Mouse (Mus musculus) right cerebral cortex, postnatal 4 days (tissue): ENCODE measurements at regions not wholly inside any gene's neighbourhood (a gene's known extent, or its start where the extent isn't known, plus 50 kb on each side); places are given as distances from the start of the nearest gene placed in this dataset.

Source experiments
- DNase-seq: peaks from one replicate; pipeline ENCODE4 v3.0.0-alpha.2; 2022

DNA sequence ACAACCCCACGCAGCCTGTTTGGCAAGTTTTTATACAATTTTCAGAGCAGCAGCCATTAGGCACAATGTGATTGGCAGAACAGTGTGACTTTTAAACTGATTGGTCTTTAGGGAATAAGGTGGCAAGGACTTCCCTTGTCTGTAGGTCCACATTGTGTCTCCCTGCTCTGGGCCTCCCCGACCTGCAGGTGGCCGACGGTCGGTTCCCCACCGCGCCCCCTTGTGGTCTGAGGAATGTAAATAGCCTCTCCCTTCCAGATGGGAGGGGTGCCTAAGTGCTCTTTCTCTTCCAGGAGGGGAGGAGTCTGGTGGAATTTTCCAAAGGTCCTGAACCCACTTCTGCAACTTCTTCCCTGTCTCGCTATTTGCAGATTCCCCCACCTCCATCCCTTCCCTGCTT is 52.5 kb upstream of the Prr5 start:
- DNase-seq = peak; percentile 79

DNA sequence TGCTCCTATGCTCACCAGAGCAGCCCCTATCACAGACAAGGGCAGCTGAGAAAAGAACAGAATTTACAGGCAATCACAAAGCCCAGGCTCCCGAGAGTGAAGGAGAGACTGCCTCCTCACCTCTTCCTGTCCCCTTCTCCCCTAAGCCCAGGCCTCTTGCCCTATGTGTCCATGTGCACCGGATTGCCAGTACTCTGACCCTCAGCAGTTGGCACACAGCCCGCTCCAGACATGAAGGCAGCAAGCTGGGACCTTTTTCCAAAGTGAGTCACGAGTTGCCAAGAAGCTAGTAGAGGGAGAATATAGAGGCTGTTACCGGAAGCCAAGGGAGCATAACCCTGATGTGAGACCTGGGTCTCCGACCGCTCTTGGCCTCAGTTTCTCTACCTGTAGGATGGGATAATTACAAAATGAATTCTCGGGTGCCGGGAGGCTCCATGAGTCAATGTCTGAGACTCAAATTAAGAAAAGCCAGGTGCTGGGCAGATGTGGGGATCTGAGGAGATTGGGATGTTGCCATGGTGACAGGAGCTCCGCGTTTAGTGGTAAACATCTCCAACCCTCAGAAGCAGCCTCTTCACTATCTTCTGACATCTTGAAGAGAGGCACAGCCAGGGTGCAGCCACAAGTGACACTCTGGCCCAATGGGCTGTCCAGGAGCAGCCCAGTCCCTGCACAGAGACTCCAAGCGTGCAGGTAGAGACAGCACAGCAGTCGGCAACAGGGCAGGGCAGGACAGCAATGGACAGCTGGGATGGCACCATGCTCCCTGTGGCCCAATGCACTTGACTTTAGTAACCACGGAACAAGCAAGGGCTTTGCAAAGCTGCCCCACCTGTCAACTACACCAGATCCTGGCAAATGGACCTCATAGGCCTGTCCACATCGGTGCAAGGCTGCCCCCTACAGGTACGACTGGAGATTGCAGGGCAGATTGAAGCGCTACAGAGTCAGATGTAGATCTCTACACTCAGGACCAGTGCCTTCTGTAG is 55.6 kb upstream of the Prr5 start:
- DNase-seq = peak; percentile 97

DNA sequence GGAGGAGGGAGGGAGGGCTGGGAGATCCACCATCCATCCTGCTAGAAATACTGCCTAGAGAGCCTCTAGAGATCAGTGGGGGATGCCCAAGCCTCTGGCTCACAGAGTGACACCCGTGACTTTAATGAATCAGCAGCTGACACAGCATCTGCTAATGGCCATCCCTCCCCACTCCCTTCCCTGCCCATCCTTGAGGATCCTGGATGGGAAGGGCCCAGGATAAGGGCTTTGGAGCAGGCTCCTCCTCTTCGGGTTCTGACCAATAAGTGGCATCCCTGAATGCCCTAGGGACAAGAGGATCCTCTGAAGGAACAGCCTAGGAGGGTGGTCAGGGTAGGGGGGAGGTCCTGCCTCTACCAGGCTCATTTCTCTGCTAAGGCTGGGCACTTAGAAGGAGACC is 55.3 kb upstream of the Rtl6 start:
- DNase-seq = no peak

DNA sequence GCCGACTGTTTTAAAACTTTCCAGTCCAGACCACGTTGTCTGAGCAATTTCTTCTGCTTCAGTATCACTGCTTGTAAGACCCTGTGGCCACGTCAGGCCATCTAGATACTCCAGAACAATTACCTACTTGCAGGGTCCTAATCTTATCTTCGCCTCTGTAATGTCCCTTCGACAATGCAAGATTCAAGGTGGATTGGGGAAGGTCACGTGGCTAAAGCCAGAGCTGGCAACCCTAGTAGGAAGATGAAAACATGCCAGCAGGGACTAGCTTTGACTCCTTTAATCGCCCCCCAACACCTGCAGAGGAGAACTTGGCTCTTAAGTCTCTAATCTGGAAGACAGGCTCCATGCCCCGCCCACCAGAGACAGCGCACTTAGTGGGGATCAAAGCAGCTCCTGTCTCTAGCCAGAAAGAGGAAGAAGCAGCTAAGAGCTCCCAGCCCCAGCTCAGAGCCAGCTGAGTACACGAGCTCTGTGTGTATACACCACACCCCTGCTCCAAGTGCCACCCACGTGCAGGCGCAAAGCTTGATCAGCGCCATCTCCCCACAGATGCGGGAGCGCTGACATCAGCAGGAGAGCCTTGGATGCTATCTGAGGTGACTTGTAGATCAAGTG is 52.3 kb upstream of the Rtl6 start:
- DNase-seq = no peak

DNA sequence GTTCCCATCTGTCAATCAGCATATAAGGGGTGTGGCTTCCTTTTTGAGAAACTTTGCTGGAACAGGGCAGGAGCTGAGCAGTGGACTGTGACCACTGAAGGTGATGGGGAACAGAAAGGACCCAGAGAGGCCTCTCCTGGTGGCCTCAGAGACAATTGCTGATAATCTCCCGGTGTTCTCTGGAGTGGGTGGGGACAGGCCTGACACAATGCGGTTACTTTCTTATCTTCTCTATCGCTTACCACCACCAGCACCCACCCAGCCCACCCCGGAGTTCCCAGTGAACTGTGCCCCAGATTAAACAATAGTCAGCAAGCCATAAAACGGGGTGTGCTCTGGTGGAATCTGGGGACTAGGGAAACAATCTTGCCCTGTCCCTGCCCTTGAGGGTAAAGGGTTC is 51.4 kb upstream of the Rtl6 start:
- no peak for DNase-seq
